Mouse (Mus musculus) heart, postnatal 10 days (tissue): ENCODE data around the gene 4932438H23Rik. TPM values are rescaled to one million over a fixed set of nuclear protein-coding genes. Genes with fewer than 3 reads are reported as not detected.
"Not testable (repeated sequence)": the region's sequence is repeated elsewhere in the genome, so short reads cannot be mapped to it uniquely, and the experiment has no call there.

Experiments
- DNase-seq, 2 experiments: peaks; one replicate each; pipeline ENCODE4 v3.0.0; 2021
- intact Hi-C: fragments of 180-260 bp; cut with DNase I; formaldehyde crosslinking; loops from one replicate; pipeline ENCODE4 v1.15.1; 2025
- total RNA-seq, 2 experiments: library from RNA; stranded (reverse); gene quantifications; 2 replicates each; pipeline ENCODE4 v1.2.3; 2021

Gene 4932438H23Rik
- total RNA-seq, 2 experiments from 2014 or later: 0.19 TPM; not detected in 1

DNA sequence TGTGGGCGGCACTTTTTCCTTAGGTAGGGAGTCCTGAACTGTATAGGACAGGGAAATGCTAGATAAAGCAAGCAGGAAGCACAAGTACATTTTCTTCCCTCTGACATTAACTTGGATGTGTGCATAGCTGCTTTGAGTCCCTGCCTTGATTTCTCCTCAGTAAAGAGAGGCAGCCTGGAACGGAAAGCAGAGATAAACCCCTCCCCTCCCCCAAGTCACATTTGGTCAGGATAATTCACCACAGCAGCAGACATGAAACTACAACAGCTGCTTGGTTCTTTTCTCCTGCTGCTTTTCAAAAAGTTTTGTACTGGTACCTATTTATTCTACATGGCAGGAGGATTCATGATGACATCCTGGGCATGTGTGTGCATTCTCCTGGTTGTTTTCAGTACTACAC, 5.6 kb upstream of the 4932438H23Rik start:
- intact Hi-C loops: no loop called here
- DNase-seq: no peak

- intact Hi-C loops: no loop called here
- DNase-seq: no peak
These were observed 4.6 kb upstream of the 4932438H23Rik start for GRCm38 (mm10) chr16:91099444-91100065.

DNA sequence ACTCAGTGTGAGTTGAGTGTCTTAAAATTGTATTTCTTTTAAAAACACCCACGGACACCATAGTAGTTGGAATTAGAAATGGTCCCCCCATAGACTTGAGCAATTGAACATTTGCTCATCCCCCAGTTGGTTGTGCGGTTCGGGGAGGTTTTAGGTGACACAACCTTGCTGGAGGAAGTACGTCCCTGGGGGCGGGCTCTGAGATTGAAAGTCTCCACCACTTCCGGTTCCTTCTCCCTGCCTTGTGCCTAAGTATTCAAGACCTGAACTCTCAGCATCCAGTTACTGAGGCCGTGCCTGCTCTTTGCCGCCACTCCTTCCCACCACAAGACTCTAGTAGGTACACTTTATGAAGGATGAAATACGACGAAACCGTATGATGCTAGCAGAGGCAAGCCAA, 2.9 kb upstream of the 4932438H23Rik start:
- no peak for DNase-seq
- intact Hi-C loops: no loop called here

- intact Hi-C loops: no loop called here
- no peak for DNase-seq
These were observed 2.1 kb upstream of the 4932438H23Rik start for GRCm38 (mm10) chr16:91096984-91097506.

DNA sequence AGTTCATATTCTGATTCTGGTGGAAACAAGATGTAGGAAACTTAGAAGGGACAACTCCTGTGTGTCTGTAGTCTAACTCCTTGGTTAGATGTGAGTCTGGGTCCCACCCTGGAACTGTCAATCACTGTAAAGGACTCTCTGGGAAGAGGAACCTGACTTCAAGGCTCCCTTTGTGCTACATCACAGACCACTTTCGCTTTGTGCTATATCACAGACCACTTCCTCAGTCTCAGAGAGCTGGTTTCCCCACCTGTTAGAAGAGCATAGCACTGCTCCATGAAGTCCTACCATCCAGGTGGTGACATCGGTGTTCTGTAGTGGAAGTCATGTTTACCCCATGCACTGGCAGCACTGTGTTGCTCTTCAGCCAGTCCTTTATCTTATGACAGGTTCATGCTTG, 1.1 kb upstream of the 4932438H23Rik start:
- intact Hi-C loops: no loop called here
- DNase-seq: no peak

- peak in 1 of 2 experiments; percentile 16 for DNase-seq
- intact Hi-C loops: loop anchor here (10.0 kb wide), 1 partner anchor 408 kb away; no protein-coding TSS in a partner anchor
These were observed 8.1 kb downstream of the 4932438H23Rik start for GRCm38 (mm10) chr16:91086642-91087306.

DNA sequence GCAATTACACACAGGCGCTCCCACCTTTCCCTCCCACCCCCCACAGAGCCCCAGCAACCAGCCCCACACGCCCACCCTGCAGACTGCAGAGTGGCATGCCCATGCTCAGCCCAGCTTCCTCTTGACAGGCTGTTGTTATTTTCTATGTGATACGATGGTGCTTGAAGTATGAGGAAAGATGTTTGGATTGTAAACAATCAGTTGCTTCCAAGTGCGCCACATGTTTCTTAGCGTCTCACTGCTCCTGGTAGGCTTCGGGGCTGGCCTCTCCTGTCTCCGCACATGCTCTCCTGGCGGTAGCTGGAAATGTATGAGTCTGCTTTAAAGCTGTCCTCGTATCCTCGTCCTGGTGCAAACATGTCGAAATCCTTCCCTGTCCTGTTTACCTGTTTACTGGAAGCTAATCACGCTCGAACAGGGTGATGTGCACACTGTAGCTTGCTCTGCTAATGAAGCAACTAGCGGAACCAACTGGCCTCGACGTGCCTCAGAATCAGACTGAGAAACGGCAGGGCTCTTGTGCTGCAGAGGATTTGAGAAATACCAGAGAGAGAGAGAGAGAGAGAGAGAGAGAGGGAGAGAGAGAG, 9.6 kb downstream of the 4932438H23Rik start:
- no peak for DNase-seq
- intact Hi-C loops: loop anchor here (10.0 kb wide), 1 partner anchor 409 kb away; no protein-coding TSS in a partner anchor

- peak; percentile 67 to 72 for DNase-seq
- intact Hi-C loops: loop anchor here (10.0 kb wide), 1 partner anchor 410 kb away; no protein-coding TSS in a partner anchor
These were observed 10.3 kb downstream of the 4932438H23Rik start for GRCm38 (mm10) chr16:91084307-91085238.

DNA sequence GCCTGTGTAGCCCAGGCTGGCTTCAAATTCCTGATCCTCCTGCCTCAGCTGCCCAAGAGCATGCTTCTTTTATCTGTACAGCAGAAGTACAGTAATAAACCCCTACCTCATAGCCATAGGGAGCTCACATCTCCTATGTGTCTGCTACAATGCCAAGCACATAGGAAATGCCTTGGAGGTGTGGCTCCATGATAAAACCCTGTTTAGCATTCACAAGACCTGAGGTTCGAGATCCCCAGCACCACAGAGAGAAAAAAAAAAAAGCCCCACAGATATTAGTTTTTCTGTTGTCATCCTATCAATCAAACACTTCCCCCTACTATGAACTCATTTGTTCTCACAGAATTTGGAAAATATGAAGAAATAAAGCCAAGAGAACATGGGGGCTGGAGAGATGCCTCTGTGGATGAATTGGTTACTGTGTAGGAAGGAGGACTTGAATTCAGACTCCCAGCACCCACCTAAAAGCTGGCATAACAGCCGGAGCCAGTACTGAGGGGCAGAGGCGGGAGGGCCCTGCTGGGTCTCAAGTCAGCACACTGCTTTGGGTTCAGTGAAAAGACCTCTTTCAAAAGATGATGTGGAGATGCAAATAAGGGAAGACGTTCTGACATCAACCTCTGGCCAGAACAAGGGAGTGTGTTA, 11.8 kb downstream of the 4932438H23Rik start:
- DNase-seq: no peak
- intact Hi-C loops: loop anchor here (10.0 kb wide), 1 partner anchor 412 kb away; no protein-coding TSS in a partner anchor

DNA sequence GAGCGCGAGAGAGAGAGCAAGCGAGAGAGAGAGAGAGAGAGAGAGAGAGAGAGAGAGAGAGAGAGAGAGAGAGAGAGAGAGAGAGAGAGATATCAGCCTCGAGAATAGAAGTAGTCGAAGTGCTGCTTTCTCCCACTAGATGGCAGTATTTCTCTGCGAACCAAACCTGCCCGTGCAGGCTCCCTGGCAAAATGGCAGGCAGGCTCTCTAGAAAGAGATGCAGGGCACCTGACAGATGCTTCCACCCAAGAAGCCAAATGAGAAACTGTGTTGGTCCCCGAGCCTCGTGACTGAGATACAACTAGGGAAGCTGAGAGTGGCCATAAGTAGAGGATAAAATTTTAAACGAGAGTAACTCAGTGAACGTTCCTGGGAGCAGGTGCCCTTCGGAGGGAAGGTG, 13.4 kb downstream of the 4932438H23Rik start:
- peak; percentile 71 to 85 for DNase-seq
- intact Hi-C loops: loop anchor here (1.0 to 10.0 kb wide), 3 partner anchors 233 to 413 kb away; no protein-coding TSS in a partner anchor

- peak in 1 of 2 experiments; percentile 28 for DNase-seq
These were observed 18.7 kb downstream of the 4932438H23Rik start for GRCm38 (mm10) chr16:91076180-91076579.

DNA sequence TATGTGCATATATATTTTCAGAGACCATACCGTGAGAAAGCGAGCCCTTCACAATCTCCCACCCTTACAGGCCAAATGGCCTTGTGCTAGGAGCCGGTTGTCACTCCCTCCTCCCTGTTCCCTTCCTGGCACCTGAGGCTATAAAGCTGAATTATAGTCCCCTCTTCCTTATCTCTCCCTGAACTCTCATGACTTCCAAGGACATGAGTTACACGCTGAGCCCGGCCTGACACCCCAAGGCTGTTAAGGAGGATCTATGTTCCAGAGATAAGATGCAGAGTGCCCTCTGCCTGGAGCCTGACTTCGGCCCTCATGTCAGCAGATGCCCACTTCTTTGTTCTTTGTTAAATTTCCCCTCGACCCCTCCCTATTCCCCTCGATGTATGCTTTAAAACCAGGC, 19.5 kb downstream of the 4932438H23Rik start:
- DNase-seq, intact Hi-C loops: not testable (repeated sequence)

More at GRCm38 (mm10) chr16:91076180-91076579, 18.7 kb downstream of the 4932438H23Rik start:
- intact Hi-C loops: no loop called here

DNA sequence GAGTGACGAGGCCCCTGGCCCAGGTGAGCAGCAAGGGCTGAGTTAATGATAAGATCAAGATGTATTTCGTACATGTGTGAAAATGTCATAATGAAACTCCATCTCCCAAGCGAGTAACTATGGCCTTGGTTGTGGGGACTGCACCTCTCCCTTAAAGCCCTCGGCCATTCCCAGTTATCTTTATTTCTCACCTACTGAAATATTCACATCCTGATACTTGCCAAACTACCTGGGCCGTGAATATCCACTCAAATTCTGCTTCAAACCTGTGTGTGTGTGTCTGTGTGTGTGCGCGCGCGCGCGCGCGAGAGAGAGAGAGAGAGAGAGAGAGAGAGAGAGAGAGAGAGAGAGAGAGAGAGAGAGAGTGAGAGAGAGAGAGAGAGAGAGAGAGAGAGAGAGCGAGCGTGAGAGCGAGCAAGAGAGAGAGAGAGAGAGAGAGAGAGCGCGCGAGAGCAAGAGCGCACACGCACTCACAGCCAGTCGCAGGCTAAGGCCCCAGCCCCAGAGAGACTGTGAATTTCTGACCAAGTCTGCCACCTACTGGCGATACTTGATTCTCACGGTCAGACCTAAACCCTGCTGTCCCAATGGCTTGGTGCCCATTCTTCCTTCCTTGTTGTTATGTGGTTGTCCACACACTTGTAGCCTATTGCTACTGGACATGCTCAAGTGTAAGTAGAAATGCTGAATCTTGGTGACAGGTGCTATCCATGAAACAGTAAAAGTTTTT, 21.6 kb downstream of the 4932438H23Rik start:
- intact Hi-C loops: no loop called here
- peak; percentile 94 to 97 for DNase-seq

- DNase-seq: no peak
- intact Hi-C loops: no loop called here
These were observed 22.7 kb downstream of the 4932438H23Rik start for GRCm38 (mm10) chr16:91072256-91072655.

GRCm38 (mm10) chr16:91068969-91069368, 26.0 kb downstream of the 4932438H23Rik start:
- DNase-seq: peak; percentile 53 to 65
- intact Hi-C loops: no loop called here

DNA sequence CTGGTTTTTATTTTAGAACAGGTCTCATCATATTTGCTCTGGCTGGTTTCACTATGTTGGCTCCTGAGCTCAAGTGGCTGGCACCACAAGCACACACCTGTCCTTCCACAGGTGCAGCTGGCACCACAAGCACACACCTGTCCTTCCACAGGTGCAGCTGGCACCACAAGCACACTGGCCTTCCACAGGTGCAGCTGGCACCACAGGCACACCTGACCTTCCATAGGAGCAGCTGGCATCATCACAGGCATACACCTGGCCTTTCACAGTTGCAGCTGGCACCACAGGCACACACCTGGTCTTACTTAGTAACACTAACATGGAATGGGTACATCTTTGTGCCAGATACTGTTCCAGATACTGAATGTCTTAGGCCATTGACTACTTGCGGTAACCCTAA, 27.8 kb downstream of the 4932438H23Rik start:
- DNase-seq: no peak
- intact Hi-C loops: no loop called here

DNA sequence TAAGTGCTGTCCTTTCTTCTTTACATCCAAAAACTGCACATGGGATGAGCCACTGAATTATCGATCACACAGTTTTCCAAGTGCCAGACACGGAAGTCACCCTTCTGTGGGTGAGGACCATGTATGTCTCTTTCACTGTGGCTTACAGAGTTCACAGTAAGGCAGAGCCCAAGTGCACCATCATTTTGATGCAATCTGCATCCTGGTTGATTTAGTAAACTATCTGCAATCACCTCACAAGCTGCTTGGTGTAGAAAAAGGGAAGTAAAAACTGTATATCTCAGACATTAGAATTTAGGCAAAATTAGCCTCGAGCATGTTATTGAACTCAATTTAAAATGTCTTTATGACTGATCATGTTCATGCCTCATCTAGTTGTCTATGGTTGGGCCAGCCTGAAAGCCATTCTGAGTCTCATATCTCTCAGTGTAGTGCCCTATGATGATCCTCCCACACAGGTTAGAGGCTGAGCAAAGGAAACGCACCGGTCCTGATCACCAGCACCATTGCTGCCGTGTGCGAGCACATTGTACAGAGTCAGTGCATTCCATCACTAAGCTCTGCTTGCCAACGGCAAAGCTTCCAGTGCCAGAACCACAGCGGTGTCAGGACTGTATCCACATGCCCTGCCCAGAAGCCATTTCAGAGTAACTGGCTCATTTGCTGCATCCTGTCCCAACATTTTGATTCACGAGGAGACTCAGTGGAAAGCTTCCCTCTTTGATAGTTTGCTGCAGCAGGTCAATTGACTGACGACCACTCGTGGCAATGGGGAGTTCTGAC, 30.1 kb downstream of the 4932438H23Rik start:
- DNase-seq: no peak
- intact Hi-C loops: no loop called here

DNA sequence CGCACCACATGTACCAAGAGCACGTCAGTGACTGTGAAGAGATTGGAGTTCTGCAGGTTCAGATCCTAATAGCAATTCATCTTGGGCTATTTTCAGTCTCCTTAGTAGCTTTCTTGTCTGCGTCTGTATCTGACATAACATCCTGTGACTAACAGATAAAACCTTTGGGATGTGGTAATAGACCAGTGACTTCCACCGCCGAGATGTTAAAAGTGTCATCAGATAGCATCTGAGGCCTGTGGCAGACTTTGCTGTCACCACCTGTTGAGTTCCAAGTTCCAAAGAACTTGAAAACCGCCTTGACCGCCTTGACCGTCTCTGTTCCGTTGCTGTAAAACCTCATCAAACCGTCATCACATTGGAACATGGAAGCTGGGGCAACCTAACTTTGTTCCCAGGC, 31.1 kb downstream of the 4932438H23Rik start:
- intact Hi-C loops: no loop called here
- DNase-seq: no peak
